Mouse (Mus musculus) heart, postnatal 0 days (tissue): Measurements from ENCODE around the gene Tulp2. TPM values are rescaled to one million over a fixed set of nuclear protein-coding genes. Genes with fewer than 3 reads are reported as not detected.

Experiments used
- ATAC-seq: fragments of 200-750 bp; cut with Nextera tagmentation; 2 replicates; pipeline ENCODE4 v1.8.0; 2017; ENCODE audit warnings: low read depth, moderate number of reproducible peaks, moderate library complexity; ENCODE audit not compliant: insufficient read depth
- DNase-seq: peaks from one replicate; pipeline ENCODE4 v3.0.0-alpha.2; 2016; ENCODE audit warnings: low spot score
- H3K27ac ChIP-seq: fragments of 300-500 bp; sonication (generic); 2 replicates; pipeline ENCODE4 v1.5.1; 2014; ENCODE audit warnings: low read depth, mild to moderate bottlenecking
- H3K27me3 ChIP-seq: fragments of 300-500 bp; sonication (generic); 2 replicates; pipeline ENCODE4 v1.6.1; 2014; ENCODE audit warnings: low read length, mixed read lengths; ENCODE audit not compliant: control insufficient read depth, insufficient read depth
- H3K36me3 ChIP-seq: fragments of 300-500 bp; sonication (generic); replicated peaks from 2 replicates; pipeline ENCODE4 v1.6.1; 2014; ENCODE audit warnings: low read length, mixed read lengths; ENCODE audit not compliant: control insufficient read depth, insufficient read depth
- H3K4me1 ChIP-seq: fragments of 300-500 bp; sonication (generic); 2 replicates; pipeline ENCODE4 v1.6.1; 2014; ENCODE audit warnings: antibody characterized with exemption; ENCODE audit not compliant: control insufficient read depth, insufficient read depth
- H3K4me2 ChIP-seq: fragments of 300-500 bp; sonication (generic); 2 replicates; pipeline ENCODE4 v1.6.1; 2014; ENCODE audit warnings: low read depth, mild to moderate bottlenecking, low read length, moderate library complexity
- H3K4me3 ChIP-seq: fragments of 300-500 bp; sonication (generic); 2 replicates; pipeline ENCODE4 v1.5.1; 2014; ENCODE audit warnings: low read depth, low read length
- H3K9ac ChIP-seq: fragments of 300-500 bp; sonication (generic); replicated peaks from 2 replicates; pipeline ENCODE4 v1.6.1; 2014; ENCODE audit warnings: low read depth, low read length, mixed read lengths
- H3K9me3 ChIP-seq: fragments of 300-500 bp; sonication (generic); replicated peaks from 2 replicates; pipeline ENCODE4 v1.6.1; 2016; ENCODE audit warnings: low read length; ENCODE audit not compliant: control insufficient read depth
- CTCF ChIP-seq: IDR thresholded peaks from 2 replicates; pipeline ENCODE4 v1.5.1; 2016; ENCODE audit warnings: antibody characterized with exemption, control low read depth, low read depth
- EP300 ChIP-seq: IDR thresholded peaks from 2 replicates; pipeline ENCODE4 v1.6.1; 2016; ENCODE audit warnings: antibody characterized with exemption, low read depth
- WGBS: fragments of 180-500 bp; shearing (Covaris S2); extraction: QIAGEN DNeasy Blood & Tissue Kit; methylation state at CpG from one replicate; pipeline ENCODE4 v1.1.7; 2014; 5-methylcytosine and 5-hydroxymethylcytosine counted together
- polyA plus RNA-seq: library from polyadenylated mRNA; unstranded; fragments of >200 nt; fragmentation: Nextera tagmentation; extraction: Ambion mirVana; gene quantifications from 2 replicates; pipeline ENCODE4 v1.2.1, GENCODE M21; 2015
- total RNA-seq: library from RNA; depleted of rRNA; stranded (reverse); fragments of >200 nt; gene quantifications from 2 replicates; pipeline ENCODE4 v1.2.3, GENCODE M21; 2014; ENCODE audit warnings: low replicate concordance

Tulp2 gene
- total and polyA plus RNA-seq, 2 experiments from 2014 or later: 0.20 TPM; not detected in 1

GRCm38 (mm10) chr7:45522194-45522752 lies 40.6 kb downstream of the Tulp2 start:
- WGBS: 53% methylated on average over 16 of the region's 16 CpGs
- DNase-seq: no peak
- H3K4me1 ChIP-seq: peaks cover 26% of the 10 kb centered on the region
- H3K27me3 ChIP-seq: no peaks in the 10 kb centered on the region
- H3K9ac ChIP-seq: peak overlapping the region; percentile 38; the same call in 1 of the 2 replicates
- no peak for ATAC-seq
- peak overlapping the region; percentile 60 for H3K4me2 ChIP-seq
- H3K9me3 ChIP-seq: no peaks in the 10 kb centered on the region
- peaks cover 12% of the 10 kb centered on the region; the same call in 1 of the 2 replicates for H3K36me3 ChIP-seq
- peak overlapping the region; percentile 69; the same call in 1 of the 2 replicates for H3K27ac ChIP-seq
- TF ChIP-seq EP300: no peak
- no peak for TF ChIP-seq CTCF
- H3K4me3 ChIP-seq: peak overlapping the region; percentile 50

GRCm38 (mm10) chr7:45522957-45523676 lies 41.4 kb downstream of the Tulp2 start:
- Histone ChIP-seq H3K4me3 (peak overlapping the region; percentile 29), H3K36me3 (peaks cover 12% of the 10 kb centered on the region; the same call in 1 of the 2 replicates), H3K27ac (no peak overlapping the region), H3K9me3 (no peaks in the 10 kb centered on the region), H3K27me3 (no peaks in the 10 kb centered on the region), H3K4me1 (peaks cover 26% of the 10 kb centered on the region), H3K4me2 (peak overlapping the region; percentile 57), H3K9ac (peak overlapping the region; percentile 25; the same call in 1 of the 2 replicates)
- ATAC-seq (no peak), DNase-seq (no peak)
- TF ChIP-seq EP300: no peak
- WGBS: 69% methylated on average over 18 of the region's 18 CpGs

- H3K36me3 ChIP-seq: peaks cover 12% of the 10 kb centered on the region; the same call in 1 of the 2 replicates
- H3K9me3 ChIP-seq: no peaks in the 10 kb centered on the region
- DNase-seq: no peak
- TF ChIP-seq CTCF (no peak), EP300 (no peak)
- no peaks in the 10 kb centered on the region for H3K27me3 ChIP-seq
- H3K4me1 ChIP-seq: peaks cover 26% of the 10 kb centered on the region
- H3K4me3 ChIP-seq: peak overlapping the region; percentile 29
- ATAC-seq: no peak
- H3K27ac ChIP-seq: no peak overlapping the region
- WGBS: 71% methylated on average over 13 of the region's 13 CpGs
- H3K4me2 ChIP-seq: peak overlapping the region; percentile 57
- H3K9ac ChIP-seq: peak overlapping the region; percentile 25; the same call in 1 of the 2 replicates
These were observed 42.0 kb downstream of the Tulp2 start for GRCm38 (mm10) chr7:45523678-45524170.

- ATAC-seq: peak; percentile 24
- DNase-seq: peak; percentile 83
- H3K4me2 ChIP-seq: peak overlapping the region; percentile 74
- H3K27me3 ChIP-seq: no peaks in the 10 kb centered on the region
- peaks cover 12% of the 10 kb centered on the region; the same call in 1 of the 2 replicates for H3K36me3 ChIP-seq
- H3K9me3 ChIP-seq: no peaks in the 10 kb centered on the region
- H3K27ac ChIP-seq: peak overlapping the region; percentile 97
- H3K4me3 ChIP-seq: peak overlapping the region; percentile 76
- TF ChIP-seq CTCF: no peak
- no peak for TF ChIP-seq EP300
- peak overlapping the region; percentile 85 for H3K9ac ChIP-seq
- WGBS: 4% methylated on average over 12 of the region's 12 CpGs
- peaks cover 36% of the 10 kb centered on the region for H3K4me1 ChIP-seq
These were observed 43.4 kb downstream of the Tulp2 start for GRCm38 (mm10) chr7:45524841-45525621.

GRCm38 (mm10) chr7:45525809-45526473 lies 44.3 kb downstream of the Tulp2 start, which contains the start of the genes Ppp1r15a and Plekha4:
Ppp1r15a (minus strand) TSS chr7:45526268.
Plekha4 (plus strand) TSS chr7:45526330.
- Histone ChIP-seq H3K4me2 (peak within 1 kb of the TSS; percentile 74), H3K9me3 (no peaks in the 10 kb centered on the region), H3K4me3 (peak within 1 kb of the TSS; percentile 76), H3K36me3 (peaks cover 12% of the 10 kb centered on the region; the same call in 1 of the 2 replicates), H3K9ac (peak within 1 kb of the TSS; percentile 85), H3K27me3 (no peaks in the 10 kb centered on the region), H3K4me1 (peaks cover 42% of the 10 kb centered on the region), H3K27ac (peak within 1 kb of the TSS; percentile 97)
- ATAC-seq (peak; percentile 90), DNase-seq (peak; percentile 95)
- WGBS: under 1% methylated on average over 54 of the region's 54 CpGs
- TF ChIP-seq EP300 (peak; percentile 85), CTCF (no peak)
